Mouse (Mus musculus) layer of hippocampus, postnatal 10 days (tissue): ENCODE data around the gene Tmod2. TPM values are rescaled to one million over a fixed set of nuclear protein-coding genes. Genes with fewer than 3 reads are reported as not detected.
A peak's percentile ranks its signal among the peaks of the same experiment; 100 is the strongest.

Source experiments
- DNase-seq, 2 experiments: peaks; one replicate each; pipeline ENCODE4 v3.0.0; 2021; ENCODE audit warnings: low spot score in 2 of 2
- total RNA-seq, 2 experiments: library from RNA; stranded (reverse); gene quantifications; 2 replicates each; pipeline ENCODE4 v1.2.3; 2021

Gene Tmod2
- total RNA-seq, 2 experiments from 2014 or later: 437 to 472 TPM

GRCm38 (mm10) chr9:75601510-75601909 lies 9.6 kb downstream of the Tmod2 start:
- no peak for DNase-seq

- peak; percentile 28 to 35 for DNase-seq
Measured at GRCm38 (mm10) chr9:75600166-75600934, 10.8 kb downstream of the Tmod2 start.

DNA sequence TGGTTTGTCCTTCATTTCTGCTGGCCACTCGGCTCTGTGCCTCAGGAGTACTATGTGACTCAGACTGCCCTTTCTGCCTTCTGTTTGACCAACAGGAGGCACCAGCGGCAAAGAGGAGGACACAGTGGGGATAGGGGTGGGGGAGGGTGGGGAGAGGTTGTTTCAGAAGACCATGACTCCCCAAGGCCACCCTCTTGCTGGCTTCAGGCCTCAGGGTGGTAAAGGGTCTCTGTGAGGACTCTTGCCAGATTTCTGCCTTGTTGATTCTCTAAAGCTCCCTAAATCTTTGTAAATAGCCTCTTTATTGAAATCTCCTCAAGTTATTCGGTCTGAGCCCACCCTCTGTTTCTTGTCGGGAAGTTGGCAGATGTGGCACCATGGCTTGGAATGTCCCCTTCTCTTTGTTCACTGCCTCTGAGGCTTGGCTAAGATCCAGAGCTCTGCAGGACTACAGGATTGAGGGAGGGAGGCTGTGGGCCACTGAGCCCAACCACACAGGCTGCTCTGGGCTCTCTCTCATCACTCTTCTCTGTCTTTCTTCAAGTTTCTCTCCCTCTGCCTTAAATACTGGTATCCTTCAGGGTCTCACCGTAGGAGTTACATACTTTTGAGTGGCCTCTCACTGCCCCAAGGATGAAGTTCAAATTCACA lies 11.8 kb downstream of the Tmod2 start:
- DNase-seq: peak; percentile 61 to 68

DNA sequence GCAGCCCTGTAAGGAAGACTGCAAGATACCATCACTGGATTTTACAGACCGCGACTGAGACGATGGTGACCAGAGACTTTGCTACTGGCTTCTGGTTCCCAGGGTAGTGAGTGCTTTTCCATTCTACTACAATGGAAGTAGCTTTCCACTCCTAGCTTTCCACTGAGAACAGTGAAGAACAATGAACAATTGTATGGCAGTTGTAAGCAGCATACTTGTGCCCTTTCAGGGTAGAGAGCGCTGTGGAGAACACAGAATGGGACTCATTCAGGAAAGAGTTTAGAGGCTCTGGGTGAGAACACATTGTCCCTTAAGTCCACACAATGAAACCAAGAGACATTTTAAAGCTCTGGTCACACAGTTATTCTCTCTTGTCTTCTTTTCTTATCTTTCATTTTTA lies 13.5 kb downstream of the Tmod2 start:
- DNase-seq: no peak

DNA sequence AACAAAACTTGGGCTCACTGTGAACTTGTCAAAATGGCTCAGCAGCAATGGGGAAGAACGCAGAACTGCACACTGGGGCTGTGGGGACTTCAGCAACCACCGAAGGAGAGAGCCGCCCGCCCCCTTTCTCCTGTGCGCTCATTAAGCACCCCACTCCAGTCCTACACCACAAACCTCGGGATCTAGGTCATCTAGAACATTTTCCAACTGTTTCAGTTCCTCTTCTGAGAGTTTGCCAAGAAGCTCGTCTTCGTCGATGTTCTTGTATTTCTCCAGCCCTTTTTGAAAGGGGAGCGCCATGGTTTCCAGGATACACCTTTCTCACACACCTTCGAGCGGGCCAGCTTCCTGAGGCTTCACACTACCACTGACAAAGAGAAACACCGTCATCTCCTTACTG lies 14.1 kb downstream of the Tmod2 start:
- no peak for DNase-seq

- no peak for DNase-seq
Measured at GRCm38 (mm10) chr9:75593481-75593880, 17.6 kb downstream of the Tmod2 start.

DNA sequence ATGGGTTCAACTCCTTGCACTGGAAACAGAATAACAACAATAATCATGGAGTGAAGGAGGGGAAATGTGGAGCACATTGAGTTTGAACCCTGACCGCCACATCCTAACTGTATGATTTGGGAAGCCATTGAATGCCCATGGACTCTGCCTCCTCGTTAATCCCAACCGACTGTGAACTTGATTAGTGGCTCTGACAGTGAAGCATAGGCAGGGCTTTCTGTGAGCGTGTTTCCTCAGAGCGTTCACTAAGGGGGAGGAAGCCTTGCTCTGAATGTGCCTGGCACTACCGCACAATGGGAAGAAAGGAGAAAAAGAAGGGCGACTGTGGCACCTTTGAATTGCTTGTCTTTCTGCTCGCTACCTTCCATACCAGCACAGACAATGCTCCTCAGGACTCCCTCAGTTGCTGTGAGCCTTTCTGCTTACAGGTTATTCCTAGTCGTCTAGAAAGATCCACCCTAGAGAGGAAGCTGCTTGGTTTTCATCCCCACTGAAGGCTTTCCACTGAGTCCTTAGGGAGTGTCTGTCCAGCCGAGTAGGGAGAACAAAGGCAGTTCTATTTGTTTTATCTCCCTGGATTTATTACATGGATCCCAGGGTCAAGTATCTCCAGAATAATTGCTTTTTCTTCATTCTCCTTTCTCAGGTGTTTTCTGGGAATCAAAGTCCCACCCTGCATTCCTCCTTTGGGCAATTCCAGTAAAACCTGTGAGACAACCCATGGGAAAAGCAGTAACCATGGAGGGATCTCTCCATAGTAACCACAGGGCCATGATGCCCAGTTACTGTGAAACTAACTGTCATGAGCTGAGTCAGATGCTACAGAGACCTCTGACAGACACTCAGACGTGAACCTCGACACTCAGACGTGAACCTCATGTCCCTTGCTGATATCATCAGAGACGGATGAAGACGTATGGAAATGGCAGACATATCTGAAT lies 21.0 kb downstream of the Tmod2 start:
- no peak for DNase-seq

GRCm38 (mm10) chr9:75581694-75582350 lies 29.3 kb downstream of the Tmod2 start:
- no peak for DNase-seq

- no peak for DNase-seq
Measured at GRCm38 (mm10) chr9:75579321-75579720, 31.8 kb downstream of the Tmod2 start.

DNA sequence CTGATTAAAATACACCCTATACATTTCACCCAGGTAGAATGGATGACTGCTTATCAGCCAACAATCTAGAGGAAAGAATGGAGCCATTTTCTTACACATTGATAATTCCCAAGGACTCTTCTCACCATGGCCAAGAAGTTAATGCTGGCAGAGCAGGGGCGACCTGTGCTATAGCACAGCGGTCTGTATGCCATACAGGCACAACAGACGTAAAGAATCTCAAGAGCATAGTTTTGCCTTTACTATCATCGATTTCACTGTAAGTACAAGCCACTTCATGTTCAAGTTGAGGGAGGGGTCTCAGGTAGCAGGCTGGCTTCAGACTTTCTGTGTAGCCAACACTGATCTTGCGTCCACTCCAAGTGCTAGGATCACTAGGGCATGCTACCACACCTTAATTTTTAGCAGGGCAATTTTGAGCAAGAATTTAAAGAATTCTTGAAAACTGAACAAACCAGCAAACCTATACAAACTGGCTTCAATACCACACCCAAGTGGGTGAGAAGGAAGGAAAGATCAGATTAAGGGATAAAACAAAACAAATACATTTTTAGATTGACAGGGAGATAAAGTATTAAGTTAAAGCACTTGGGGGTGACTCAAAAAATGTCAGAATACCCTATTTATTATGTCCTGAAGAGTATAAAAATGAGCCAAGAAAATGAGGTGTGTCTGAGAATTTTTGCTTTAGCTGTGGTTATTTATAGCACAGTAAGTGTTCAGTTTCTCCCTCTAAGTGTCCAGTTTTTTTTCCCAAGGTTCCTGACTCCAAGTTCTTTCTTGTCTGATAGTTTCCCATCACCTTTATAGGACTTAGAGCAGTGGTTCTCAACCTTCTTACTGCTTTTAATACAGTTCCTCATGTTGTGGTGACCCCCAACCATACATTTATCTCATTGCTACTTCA lies 39.8 kb downstream of the Tmod2 start:
- no peak for DNase-seq

DNA sequence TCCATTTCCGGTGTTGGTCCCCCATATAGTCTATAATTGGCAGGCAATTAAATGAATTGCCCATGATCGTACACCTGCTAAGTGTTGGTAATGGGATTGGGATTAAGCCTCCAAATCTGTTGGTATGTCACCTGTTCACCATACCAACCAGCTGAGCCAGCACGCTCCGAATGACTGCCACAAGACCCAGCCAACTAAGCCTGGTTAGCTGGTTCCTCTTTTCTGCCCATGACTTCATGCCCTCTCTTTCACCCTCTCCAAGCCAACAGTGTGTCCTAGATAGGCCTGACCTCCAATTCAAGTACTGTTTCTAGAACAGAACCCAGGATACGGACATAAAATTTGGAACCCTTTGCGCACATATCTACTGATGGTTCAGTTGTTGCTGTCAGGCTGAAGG lies 42.7 kb downstream of the Tmod2 start:
- no peak for DNase-seq

GRCm38 (mm10) chr9:75564892-75565291 lies 46.2 kb downstream of the Tmod2 start:
- no peak for DNase-seq

DNA sequence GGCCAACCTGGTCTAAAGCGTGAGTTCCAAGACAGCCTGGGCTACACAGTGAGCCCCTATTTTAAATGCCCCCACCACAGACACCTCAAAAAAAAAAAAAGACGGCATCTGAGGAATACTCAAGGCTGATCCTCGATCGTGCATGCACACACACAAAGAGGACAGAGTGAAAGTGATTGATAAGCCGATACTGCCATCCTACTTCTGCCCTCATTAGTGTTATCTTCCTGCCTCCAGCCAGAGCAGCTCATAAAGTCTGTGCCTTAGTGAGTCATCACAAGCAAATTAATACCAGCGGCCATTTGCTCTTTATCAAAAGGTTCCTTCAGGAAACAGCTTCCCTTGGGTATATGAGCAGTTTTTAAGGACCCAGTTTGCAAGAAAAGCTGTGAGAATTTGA lies 47.5 kb downstream of the Tmod2 start:
- DNase-seq: no peak

- DNase-seq: no peak
Measured at GRCm38 (mm10) chr9:75563176-75563575, 47.9 kb downstream of the Tmod2 start.

GRCm38 (mm10) chr9:75561040-75561669 lies 50.0 kb downstream of the Tmod2 start:
- DNase-seq: no peak

DNA sequence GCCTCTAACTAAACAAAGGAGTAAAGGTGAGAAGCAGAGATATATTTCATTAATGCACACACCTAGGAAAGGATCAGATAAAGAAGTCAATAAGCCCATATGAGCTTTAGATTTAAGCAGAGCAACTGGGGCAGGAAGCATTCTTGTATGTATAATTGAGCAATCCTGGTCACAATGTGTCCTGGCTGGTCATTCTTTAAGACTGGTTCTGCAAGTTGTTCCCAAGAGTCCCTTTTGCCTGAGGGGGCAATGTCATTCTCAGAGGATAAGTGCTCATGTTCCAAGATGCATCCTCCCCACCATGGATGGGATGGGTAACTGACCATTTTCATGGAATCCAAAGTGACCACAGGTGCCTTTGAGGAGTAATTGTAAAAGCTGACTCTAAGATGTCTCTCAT lies 50.8 kb downstream of the Tmod2 start:
- DNase-seq: no peak

GRCm38 (mm10) chr9:75559512-75560012 lies 51.6 kb downstream of the Tmod2 start, which contains the start of gene Tmod3:
Gene Tmod3 (minus strand): TSS chr9:75559657.
- DNase-seq: peak; percentile 92 to 95

DNA sequence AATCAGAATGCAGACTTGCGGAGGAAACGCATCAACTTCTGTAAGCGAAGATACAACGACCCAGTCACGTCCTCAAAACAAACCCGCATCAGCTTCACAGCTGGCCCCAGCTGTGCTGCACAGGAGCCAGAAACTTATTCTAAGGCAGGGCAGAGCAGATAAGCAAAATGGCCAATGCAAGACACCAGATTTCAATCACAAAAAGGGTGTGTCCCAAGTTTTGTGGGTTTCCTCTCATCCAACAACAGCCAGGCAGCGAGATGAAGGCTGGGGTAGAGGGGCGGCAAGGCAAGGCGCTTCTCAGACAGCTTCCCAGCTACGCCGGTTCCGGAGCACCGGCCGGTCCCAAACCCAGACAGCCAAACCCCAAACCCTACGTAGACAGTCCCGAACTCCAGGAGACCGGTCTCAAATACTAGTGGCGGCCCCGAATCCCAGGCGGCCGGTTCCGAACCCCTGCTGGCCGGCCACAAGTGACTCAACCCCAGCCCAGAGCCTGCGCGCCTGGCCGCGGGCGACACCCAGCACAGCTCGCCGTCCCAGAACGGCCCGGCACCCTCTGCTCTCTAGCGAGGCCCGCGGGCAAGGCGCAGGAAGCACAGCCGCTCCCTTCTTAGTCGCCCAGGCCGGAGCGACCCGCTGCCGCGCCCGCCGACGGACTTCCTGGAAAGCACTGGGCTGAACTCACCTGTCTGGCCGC lies 52.2 kb downstream of the Tmod2 start:
- DNase-seq: no peak

DNA sequence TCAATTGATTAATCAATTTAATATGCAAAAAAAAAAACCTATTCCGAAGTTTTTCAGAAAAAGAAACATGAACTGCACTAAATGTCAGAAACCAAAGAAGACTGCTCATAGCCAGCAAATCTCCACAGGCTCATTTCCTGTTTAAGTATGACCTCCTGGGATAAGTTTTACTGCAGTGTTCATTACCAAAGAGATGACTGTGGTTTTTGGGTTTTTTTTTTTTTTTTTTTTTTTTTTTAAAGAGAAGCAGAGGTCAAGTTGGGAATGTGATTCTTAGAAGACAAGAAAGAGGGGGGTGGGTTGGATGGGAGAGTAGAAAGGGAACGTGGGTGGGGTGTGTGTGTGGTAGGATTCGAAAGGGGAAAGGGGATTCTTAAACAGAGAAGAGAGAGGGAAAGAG lies 52.8 kb downstream of the Tmod2 start:
- DNase-seq: no peak
